Mouse (Mus musculus): ENCODE data around the gene Gxylt2. TPM values are rescaled to one million over a fixed set of nuclear protein-coding genes. Genes with fewer than 3 reads are reported as not detected.

Gene Gxylt2
- total and polyA plus RNA-seq, 3 experiments = 0.03 TPM; not detected in 2

- Histone ChIP-seq H3K36me3 (replicated peaks in 1 of 2; ENCODE audit: control insufficient read depth in 1 of 2, insufficient read depth in 1 of 2, low read length in 1 of 2) (peaks cover 10 to 14% of the 10 kb centered on the region in 2 experiments), H3K4me3 (replicated peaks in 1 of 3; ENCODE audit: low read depth in 2 of 3, low read length in 2 of 3, poor library complexity in 1 of 3) (no peak overlapping the region), H3K9me3 (replicated peaks; ENCODE audit: low read length) (peaks cover 3% of the 10 kb centered on the region), H3K4me1 (ENCODE audit: control insufficient read depth in 1 of 2, insufficient read depth in 2 of 2) (peaks cover 4 to 56% of the 10 kb centered on the region in 2 experiments; a peak in 2 of 4 replicates), H3K27me3 (replicated peaks) (no peaks in the 10 kb centered on the region), H3K27ac (ENCODE audit: insufficient read depth, low read depth) (no peak overlapping the region), H3K79me2 (replicated peaks; ENCODE audit: control insufficient read depth, extremely low read depth, insufficient read depth, poor library complexity, severe bottlenecking) (peaks cover 25% of the 10 kb centered on the region), H3K4me2 (ENCODE audit: insufficient read depth, low read depth, poor library complexity, severe bottlenecking) (no peak overlapping the region), H3K9ac (ENCODE audit: insufficient read depth, low read depth) (no peak overlapping the region)
- in situ Hi-C loops (cut with MboI; ENCODE audit: low pct_ligation_motif_present, low pct_unique_long_range_greater_than_20kb, low sequenced_read_pairs) (no loop called here), dilution Hi-C loops (cut with MboI; ENCODE audit: extremely low pct_ligation_motif_present, extremely low pct_unique_long_range_greater_than_20kb, low sequenced_read_pairs) (no loop called here)
- TF ChIP-seq ZKSCAN1 (IDR thresholded peaks at IDR 0.05; ENCODE audit: borderline replicate concordance, low read depth, low read length) (no peak), MAZ (IDR thresholded peaks at IDR 0.05; ENCODE audit: low read depth, low read length) (no peak), ETS1 (conservative IDR thresholded peaks at IDR 0.05; ENCODE audit: low read depth, low read length) (no peak), USF2 (conservative IDR thresholded peaks at IDR 0.05; ENCODE audit: low read depth, low read length) (no peak), ZC3H11A (IDR thresholded peaks at IDR 0.05; ENCODE audit: low read depth, low read length) (no peak), EP300 (IDR thresholded peaks at IDR 0.05; ENCODE audit: low read length) (no peak), POLR2AphosphoS2 (IDR thresholded peaks at IDR 0.05; ENCODE audit: low read depth, low read length) (no peak), SMC3 (IDR thresholded peaks at IDR 0.05; ENCODE audit: low read depth, low read length) (no peak), CHD2 (IDR thresholded peaks at IDR 0.05; ENCODE audit: low read length) (no peak), HCFC1 (IDR thresholded peaks at IDR 0.05; ENCODE audit: low read depth, low read length) (no peak), E2F4 (IDR thresholded peaks at IDR 0.05; ENCODE audit: insufficient replicate concordance, low read depth, low read length) (no peak), JUN (IDR thresholded peaks at IDR 0.05; ENCODE audit: insufficient read depth, low read depth, low read length) (no peak), JUND (conservative IDR thresholded peaks at IDR 0.05; ENCODE audit: low read depth, low read length) (no peak), TCF12 (IDR thresholded peaks at IDR 0.05; ENCODE audit: low read depth, low read length) (no peak), MAX (IDR thresholded peaks at IDR 0.05; ENCODE audit: low read length) (no peak), CTCF (conservative IDR thresholded peaks at IDR 0.05 in 1 of 2, IDR thresholded peaks at IDR 0.05 in 1 of 2; ENCODE audit: low read depth in 2 of 2, low read length in 2 of 2) (no peak), CHD1 (IDR thresholded peaks at IDR 0.05; ENCODE audit: low read depth, low read length) (no peak)
- DNase-seq (ENCODE audit: extremely low read depth) = no peak
These were observed 126.7 kb downstream of the Gxylt2 start for GRCm38 (mm10) chr6:100831188-100831587.

- Histone ChIP-seq H3K27me3 (replicated peaks) (no peaks in the 10 kb centered on the region), H3K9me3 (replicated peaks; ENCODE audit: low read length) (peaks cover 3% of the 10 kb centered on the region), H3K36me3 (replicated peaks in 1 of 2; ENCODE audit: control insufficient read depth in 1 of 2, insufficient read depth in 1 of 2, low read length in 1 of 2) (peaks cover 15 to 20% of the 10 kb centered on the region in 2 experiments), H3K79me2 (replicated peaks; ENCODE audit: control insufficient read depth, extremely low read depth, insufficient read depth, poor library complexity, severe bottlenecking) (peaks cover 31% of the 10 kb centered on the region), H3K9ac (ENCODE audit: insufficient read depth, low read depth) (no peak overlapping the region), H3K4me1 (ENCODE audit: control insufficient read depth in 1 of 2, insufficient read depth in 2 of 2) (peaks cover 4 to 57% of the 10 kb centered on the region in 2 experiments; a peak in 2 of 4 replicates), H3K27ac (ENCODE audit: insufficient read depth, low read depth) (no peak overlapping the region), H3K4me3 (replicated peaks in 1 of 3; ENCODE audit: low read depth in 2 of 3, low read length in 2 of 3, poor library complexity in 1 of 3) (no peak overlapping the region), H3K4me2 (ENCODE audit: insufficient read depth, low read depth, poor library complexity, severe bottlenecking) (no peak overlapping the region)
- dilution Hi-C loops (cut with MboI; ENCODE audit: extremely low pct_ligation_motif_present, extremely low pct_unique_long_range_greater_than_20kb, low sequenced_read_pairs) (no loop called here), in situ Hi-C loops (cut with MboI; ENCODE audit: low pct_ligation_motif_present, low pct_unique_long_range_greater_than_20kb, low sequenced_read_pairs) (no loop called here)
- no peak for DNase-seq (ENCODE audit: extremely low read depth)
- TF ChIP-seq MAFK (IDR thresholded peaks at IDR 0.05; ENCODE audit: insufficient replicate concordance, low read length) (no peak), SIN3A (IDR thresholded peaks at IDR 0.05; ENCODE audit: low read length) (no peak), GABPA (IDR thresholded peaks at IDR 0.05; ENCODE audit: insufficient replicate concordance, low read depth, low read length) (no peak)
These were observed 127.2 kb downstream of the Gxylt2 start for GRCm38 (mm10) chr6:100831751-100832150.

All from CH12.LX (cell line).